Mouse (Mus musculus): Measurements from ENCODE around the gene Adam12.

DNA sequence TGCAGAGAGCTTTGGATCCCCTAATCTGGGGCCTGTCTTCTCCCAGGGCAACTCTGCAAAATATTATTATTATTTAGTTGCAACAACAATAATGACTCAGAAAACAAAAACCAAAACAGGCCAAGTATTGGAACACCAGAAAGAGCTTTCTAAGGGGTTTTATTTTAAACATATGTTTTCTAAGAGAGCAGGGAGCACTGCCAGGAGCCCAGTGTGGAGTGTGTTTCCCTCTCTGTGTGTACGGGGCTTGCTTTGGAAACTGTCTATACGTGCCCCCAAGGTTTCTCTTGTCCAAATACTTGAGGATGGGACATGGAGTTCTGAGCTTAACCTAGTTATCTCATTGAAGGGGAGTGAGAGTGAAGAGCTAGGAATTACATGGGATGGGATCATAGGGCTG, 200.7 kb downstream of the Adam12 start:
- TF ChIP-seq POLR2A (IDR thresholded peaks at IDR 0.05; ENCODE audit: low read depth, low read length) (no peak), CTCF (IDR thresholded peaks at IDR 0.05; ENCODE audit: extremely low read depth, insufficient read length, insufficient replicate concordance, low read depth, low read length) (no peak)
